Mouse (Mus musculus) ZHBTc4 (cell line): Measurements from ENCODE around the gene Bcl11a.
A peak's percentile ranks its signal among the peaks of the same experiment; 100 is the strongest.

Experiments
- DNase-seq: peaks from one replicate; pipeline ENCODE4 v3.0.0-alpha.2; 2011; ENCODE audit warnings: low read depth, low spot score

The Bcl11a gene

DNA sequence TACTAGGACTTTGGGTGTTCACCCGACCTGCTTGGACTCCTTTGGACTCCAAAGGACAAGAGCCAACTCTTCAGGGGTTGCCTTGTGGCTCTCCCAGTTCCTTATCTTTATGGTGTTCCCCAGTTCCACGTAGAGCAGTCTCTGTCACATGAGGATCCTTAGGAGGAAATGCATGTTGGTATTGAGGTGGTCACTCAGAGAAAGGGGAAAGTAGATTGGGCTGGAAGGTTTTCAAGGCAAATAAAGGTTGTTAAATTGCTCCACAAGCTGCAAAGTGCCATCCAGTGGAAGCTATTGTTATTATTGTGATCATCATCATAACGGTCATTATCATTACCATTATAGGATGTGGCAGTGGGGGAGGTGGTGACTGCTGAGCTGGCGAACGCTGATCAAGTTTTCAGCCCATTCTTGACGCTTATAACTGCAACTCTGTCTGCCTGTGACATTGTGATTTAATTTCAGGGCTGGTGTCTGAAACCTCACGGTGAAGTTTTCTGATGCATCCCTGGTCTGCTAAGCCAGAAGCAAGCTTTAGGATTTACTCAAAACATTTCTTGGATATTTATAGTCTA, 52.4 kb downstream of the Bcl11a start:
- no peak for DNase-seq

DNA sequence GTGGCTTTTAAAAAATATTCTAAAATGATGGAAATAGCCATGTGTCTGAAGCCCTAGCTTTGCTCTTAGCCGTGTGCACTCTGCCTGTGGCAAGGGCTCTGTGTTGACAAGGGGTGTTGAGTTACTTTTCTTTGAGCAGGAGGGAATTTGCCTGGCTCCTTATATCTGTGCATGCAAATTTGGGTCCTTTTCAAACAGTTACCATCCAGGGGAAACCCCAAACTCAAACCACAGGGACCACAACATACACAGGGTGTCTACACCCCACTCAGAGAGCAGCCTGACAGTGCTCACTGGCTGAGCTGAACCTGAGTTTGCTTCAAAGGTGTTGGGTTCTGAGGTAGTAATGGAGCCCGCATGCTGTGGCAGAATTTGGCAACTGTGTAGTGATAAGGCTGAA, 54.0 kb downstream of the Bcl11a start:
- DNase-seq, result no peak

DNA sequence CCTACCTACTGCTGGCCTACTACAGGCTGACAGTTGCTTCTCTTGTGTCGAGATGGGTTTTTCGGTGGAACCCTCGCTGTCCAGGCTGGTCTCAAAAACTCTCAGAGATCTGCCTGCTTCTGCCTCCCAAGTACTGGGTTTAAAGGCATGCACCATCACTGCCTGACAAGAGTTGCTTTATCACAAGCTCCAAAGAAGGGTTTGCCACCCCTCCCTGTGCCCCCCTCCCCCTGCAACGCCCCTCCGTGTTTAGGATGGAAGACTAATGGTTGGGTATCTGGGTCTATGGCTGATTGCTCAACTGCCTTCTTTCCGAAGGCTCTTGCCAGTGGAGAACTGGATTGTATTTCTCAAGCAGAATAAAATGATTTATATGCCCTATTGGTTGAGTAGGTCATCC, 54.5 kb downstream of the Bcl11a start:
- no peak for DNase-seq

GRCm38 (mm10) chr11:24132853-24133252, 55.0 kb downstream of the Bcl11a start:
- DNase-seq, result no peak

DNA sequence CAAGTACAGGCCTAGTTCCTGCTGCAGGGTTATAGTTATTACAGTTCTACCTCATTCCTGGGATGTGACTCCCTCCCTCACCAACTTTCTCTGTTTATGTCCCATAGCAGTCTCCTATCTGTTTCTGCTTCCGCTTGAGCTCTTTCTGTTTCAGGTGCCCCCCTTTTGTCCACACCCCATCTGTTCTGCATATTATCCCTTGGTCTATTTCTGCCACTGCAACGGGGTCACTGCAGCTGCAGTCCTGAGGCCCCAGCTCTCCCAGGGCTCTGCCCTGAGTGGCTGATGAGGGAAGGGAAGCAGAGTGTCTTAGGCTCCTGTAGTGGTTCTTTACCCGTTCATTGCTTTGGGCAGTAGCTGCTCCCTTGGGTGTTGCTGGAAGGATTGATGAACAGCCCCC, 55.6 kb downstream of the Bcl11a start:
- DNase-seq, result no peak

GRCm38 (mm10) chr11:24133928-24134327, 56.1 kb downstream of the Bcl11a start:
- DNase-seq, result no peak

DNA sequence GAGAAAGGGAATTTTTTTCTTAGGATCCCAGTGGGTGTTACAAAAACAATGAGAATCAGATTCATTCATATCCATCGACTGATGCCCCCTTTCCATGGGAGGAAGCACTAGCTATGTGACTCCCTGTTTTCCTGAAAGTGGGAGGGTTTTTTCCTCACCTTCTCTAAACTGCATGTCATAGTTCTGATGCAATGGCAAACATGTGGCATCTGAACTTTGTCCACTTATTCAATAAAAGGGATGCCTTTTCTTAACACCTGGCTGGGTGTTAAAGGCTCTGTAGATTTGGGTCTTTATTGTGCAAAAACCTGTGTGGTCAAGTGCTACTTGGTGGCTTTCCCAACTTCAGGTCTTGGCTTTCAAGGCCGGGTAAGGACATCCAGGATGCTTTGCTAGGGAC, 57.4 kb downstream of the Bcl11a start:
- no peak for DNase-seq

GRCm38 (mm10) chr11:24136084-24136785, 58.4 kb downstream of the Bcl11a start:
- no peak for DNase-seq

- no peak for DNase-seq
Observed at GRCm38 (mm10) chr11:24137891-24138290, 60.0 kb downstream of the Bcl11a start.

DNA sequence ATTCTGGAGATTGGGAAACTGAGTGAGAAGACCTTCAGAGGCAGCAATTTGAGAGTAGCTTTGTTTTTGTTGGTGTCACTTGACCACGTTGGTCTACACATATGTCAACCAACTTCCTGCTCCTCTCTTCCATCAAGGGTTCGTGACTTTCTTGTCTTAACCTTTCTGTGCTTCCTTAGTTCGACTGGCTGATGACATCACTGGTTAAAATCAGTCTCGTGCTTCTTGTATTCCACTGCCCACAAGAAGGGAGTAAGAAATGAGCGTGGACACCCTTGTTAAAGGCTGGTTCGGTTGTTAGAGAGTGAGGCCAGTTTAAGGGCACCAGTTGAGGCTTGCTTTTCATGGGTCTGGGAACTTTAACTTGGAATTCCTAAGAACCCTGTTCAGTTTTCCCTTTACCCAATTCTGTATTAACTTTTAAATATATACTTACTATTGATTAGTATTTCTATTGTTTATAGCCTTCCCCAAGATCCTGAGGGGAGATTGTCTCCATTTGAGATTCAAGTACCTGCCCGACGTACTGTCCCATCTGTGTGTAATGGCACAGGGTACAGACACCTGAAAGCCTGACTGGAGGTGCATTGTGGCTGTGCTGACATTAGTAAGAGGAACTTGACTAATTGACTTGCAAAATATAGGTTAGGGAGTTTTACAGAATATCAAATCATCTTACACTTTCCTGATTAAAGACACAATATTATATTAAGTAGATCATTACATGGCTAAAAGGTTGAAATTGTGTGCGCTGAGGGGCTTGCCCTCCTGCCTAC, 60.9 kb downstream of the Bcl11a start:
- no peak for DNase-seq

GRCm38 (mm10) chr11:24139432-24139831, 61.6 kb downstream of the Bcl11a start:
- DNase-seq, result no peak

GRCm38 (mm10) chr11:24139952-24140351, 62.1 kb downstream of the Bcl11a start:
- DNase-seq, result peak; percentile 16

- no peak for DNase-seq
Observed at GRCm38 (mm10) chr11:24140948-24141347, 63.1 kb downstream of the Bcl11a start.

DNA sequence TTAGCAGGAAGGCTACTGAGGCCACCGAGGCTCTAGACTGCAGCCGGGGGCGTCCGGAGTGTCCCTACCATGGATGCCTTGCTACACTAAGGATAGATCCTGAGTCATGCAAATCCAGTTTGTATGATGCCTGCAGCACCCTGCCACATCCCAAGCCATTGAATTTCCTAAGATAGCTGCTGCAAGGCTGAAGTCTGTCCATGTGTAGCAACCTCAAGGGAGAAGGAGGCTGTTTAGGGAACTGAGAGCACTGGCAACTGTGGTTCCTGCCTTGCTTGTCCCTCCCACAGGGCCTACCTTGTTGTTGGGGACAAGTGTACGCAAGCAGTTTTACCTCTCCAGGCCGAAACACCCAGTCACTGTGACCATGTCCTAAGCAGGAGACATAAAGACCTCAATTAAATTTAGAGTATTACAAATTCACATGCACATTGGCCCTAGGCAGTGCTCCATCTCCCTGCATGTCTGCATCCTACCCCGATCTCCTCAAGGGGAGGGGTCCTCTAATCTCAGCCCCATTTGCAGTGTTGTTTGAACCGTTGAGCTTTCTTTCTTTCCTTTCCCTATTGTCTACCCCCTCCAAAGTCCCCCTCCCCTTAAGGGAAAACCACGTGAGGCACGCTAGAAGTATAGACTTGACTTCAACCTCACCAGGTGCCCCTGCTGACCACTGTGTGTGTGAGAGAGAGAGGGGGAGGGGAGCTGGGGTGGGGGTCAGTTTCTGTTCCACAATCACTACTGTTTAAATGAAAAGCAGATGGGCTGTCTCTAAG, 63.8 kb downstream of the Bcl11a start:
- DNase-seq, result no peak

GRCm38 (mm10) chr11:24142316-24142715, 64.5 kb downstream of the Bcl11a start:
- no peak for DNase-seq

GRCm38 (mm10) chr11:24144159-24144946, 66.5 kb downstream of the Bcl11a start:
- DNase-seq, result peak; percentile 23

DNA sequence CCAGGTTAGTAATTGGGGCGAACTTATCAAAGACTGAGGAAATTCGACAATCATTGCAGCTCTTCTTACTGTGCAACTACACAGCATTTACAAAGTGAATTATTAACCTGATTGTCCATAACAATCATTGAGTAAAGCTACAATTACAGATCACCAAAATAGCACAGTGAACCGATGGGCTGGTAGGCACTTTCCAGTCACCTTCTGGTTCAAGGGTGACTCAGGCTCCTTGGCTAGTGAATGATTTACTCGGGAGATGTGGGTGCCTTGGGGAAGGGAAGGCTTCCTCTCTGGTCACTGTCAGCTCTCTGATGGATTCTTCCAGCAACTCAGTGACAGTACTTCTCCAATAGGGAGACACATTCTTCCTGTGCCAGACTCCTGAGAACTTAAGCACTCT, 68.2 kb downstream of the Bcl11a start:
- no peak for DNase-seq

DNA sequence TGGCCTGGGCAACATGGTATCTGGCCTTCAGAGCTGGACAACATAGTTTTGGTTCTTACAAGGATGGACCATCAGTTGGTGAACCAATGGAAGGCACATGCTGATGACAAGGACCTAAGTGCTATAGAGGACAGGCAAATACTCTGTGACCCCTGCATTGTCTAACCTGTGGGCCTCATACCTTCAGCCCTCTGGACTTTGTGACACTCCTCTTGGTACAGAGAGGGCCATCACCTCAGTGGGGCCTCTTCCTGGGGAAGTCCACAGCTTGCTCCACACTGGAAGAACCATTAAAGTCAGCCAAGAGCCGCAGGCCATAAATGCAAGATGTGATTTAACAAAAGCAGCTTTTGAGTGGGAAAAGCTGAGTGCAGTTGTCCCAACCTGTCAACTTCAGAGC, 68.6 kb downstream of the Bcl11a start:
- no peak for DNase-seq

DNA sequence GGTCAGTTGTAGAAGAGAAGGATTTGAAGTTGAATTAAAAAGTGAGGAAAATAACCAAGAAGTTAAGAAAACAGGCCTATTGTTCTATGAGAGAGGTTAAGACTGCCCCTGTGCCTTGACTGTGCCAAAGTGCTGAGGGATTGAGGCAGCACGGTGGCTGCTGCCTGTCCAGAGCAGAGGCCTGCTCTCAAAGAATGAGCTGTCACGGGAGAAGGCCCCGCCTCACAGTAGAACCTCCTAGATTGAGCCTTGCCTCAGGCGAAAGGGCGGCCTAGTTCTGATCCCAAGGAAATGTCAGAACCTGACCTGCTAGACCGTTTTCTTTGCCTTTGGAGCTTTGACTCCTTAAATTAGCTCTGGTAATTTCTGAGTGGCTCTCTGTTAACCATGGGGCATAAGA, 69.8 kb downstream of the Bcl11a start:
- DNase-seq, result no peak

- DNase-seq, result no peak
Observed at GRCm38 (mm10) chr11:24148545-24148944, 70.7 kb downstream of the Bcl11a start.

- DNase-seq, result no peak
Observed at GRCm38 (mm10) chr11:24149462-24150220, 71.8 kb downstream of the Bcl11a start.
